ENCODE assay signal across 26 mouse cellular contexts in the genomic region with DNA sequence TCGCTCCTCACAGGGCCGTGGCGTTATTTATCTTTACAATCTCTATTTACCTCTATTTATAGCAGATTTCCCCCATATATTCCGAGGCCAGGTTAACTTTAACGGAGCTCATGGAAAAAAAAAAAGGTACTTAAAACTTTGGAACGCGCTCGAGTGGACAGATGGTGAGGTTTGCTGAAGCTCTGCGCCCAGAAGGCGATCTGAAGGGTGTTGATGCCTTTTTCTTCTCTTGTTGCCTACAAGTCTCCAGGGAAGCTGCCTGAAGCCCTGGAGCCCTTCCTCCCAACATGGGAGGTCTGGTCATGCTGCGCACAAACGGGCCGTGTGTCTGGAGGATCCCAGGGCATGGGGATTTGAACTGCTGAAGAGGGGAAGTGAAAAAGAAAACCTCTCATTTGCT.
DNase-seq lines count a peak whose midpoint lies in the region; ATAC-seq and TF ChIP-seq lines count a peak whose summit lies in the region.
"Had no signal": no experiment of that assay in that cellular context is flagged by ENCODE, and none has a peak within 500 bp of the region (broad histone marks: within the 10 kb centered on the region; RNA-seq: fewer than 3 reads in every experiment).

No protein-coding gene starts in this region.

- TF ChIP-seq CTCF in brain, embryonic 14.5 days (IDR thresholded peaks at IDR 0.05; ENCODE audit: borderline replicate concordance, extremely low read depth, insufficient read depth, insufficient read length): no peak

- no peaks in the 10 kb centered on the region for H3K9me3 ChIP-seq in forebrain, embryonic 14.5 days (replicated peaks; ENCODE audit: control insufficient read depth, low read length)
- no peaks in the 10 kb centered on the region for H3K9me3 ChIP-seq in forebrain, embryonic 12.5 days
- H3K9me3 ChIP-seq: kidney, embryonic 15.5 days; limb, embryonic 10.5 days; liver, embryonic 15.5 days; lung, embryonic 15.5 days; midbrain, embryonic 13.5 days had no signal

- ATAC-seq in forebrain, embryonic 14.5 days: peak; percentile 49; the same call in 1 of the 2 replicates
- ATAC-seq in forebrain, embryonic 12.5 days (ENCODE audit: low FRiP score): no peak
- ATAC-seq: hindbrain, postnatal 0 days; midbrain, embryonic 13.5 days had no signal

- no peak overlapping the region for H3K4me3 ChIP-seq in forebrain, embryonic 14.5 days (ENCODE audit: low read depth, low read length)
- no peak overlapping the region for H3K4me3 ChIP-seq in forebrain, embryonic 12.5 days (replicated peaks)
- H3K4me3 ChIP-seq: hindbrain, embryonic 10.5 days; kidney, embryonic 15.5 days; limb, embryonic 10.5 days; liver, embryonic 15.5 days; lung, embryonic 15.5 days; megakaryocyte, embryonic 14.5 days; midbrain, embryonic 13.5 days had no signal

- H3K4me1 ChIP-seq in forebrain, embryonic 14.5 days (ENCODE audit: control insufficient read depth, insufficient read depth, low read length): no peaks in the 10 kb centered on the region
- H3K4me1 ChIP-seq in forebrain, embryonic 12.5 days: 0 out of 2 replicates have a peak, but pooled peaks cover 5% of the 10 kb centered on the region
- H3K4me1 ChIP-seq: liver, embryonic 15.5 days; megakaryocyte, embryonic 14.5 days had no signal

- H3K27ac ChIP-seq in forebrain, embryonic 14.5 days (ENCODE audit: low read depth, low read length): no peak overlapping the region
- no peak overlapping the region for H3K27ac ChIP-seq in forebrain, embryonic 12.5 days
- H3K27ac ChIP-seq: hindbrain, postnatal 0 days; kidney, embryonic 15.5 days; limb, embryonic 10.5 days; liver, embryonic 15.5 days; lung, embryonic 15.5 days; midbrain, embryonic 13.5 days had no signal

- 57% methylated on average over 13 of the region's 13 CpGs for WGBS in forebrain, embryonic 14.5 days
- 74% methylated on average over 13 of the region's 13 CpGs for WGBS in forebrain, embryonic 12.5 days

- DNase-seq in forebrain, embryonic 14.5 days (ENCODE audit: low spot score): peak; percentile 79
- DNase-seq in layer of hippocampus, adult 8-10 months (ENCODE audit: low spot score in 2 of 2): peak; percentile 31 to 52
- no peak for DNase-seq in layer of hippocampus, postnatal 36 days
- DNase-seq in brain, embryonic 14.5 days (ENCODE audit: low read depth): peak; percentile 88
- peak; percentile 64 to 81 for DNase-seq in right cerebral cortex, postnatal 10 days (ENCODE audit: low spot score in 2 of 2)
- DNase-seq in thymus, postnatal 36 days: no peak
- DNase-seq in cerebellum, adult 9-10 months: no peak
- DNase-seq: adrenal gland, postnatal 14 days; cerebellum, postnatal 14 days; gastrocnemius, postnatal 14 days; heart, adult 11 months; kidney, adult 11 months; kidney, postnatal 36 days; lung, postnatal 36 days; spleen, adult 18-20 months; thymus, postnatal 4 days had no signal

- H3K4me2 ChIP-seq in forebrain, embryonic 14.5 days (ENCODE audit: low read length): no peak overlapping the region
- H3K4me2 ChIP-seq in forebrain, embryonic 12.5 days: no peak overlapping the region
- H3K4me2 ChIP-seq: heart, embryonic 11.5 days; kidney, embryonic 15.5 days; liver, embryonic 15.5 days; lung, embryonic 15.5 days; midbrain, embryonic 13.5 days had no signal

- no peaks in the 10 kb centered on the region for H3K36me3 ChIP-seq in forebrain, embryonic 14.5 days (ENCODE audit: control insufficient read depth, insufficient read depth, low read length)
- no peaks in the 10 kb centered on the region for H3K36me3 ChIP-seq in forebrain, embryonic 12.5 days (replicated peaks)
- H3K36me3 ChIP-seq: hindbrain, embryonic 10.5 days; kidney, embryonic 15.5 days; limb, embryonic 10.5 days; liver, embryonic 15.5 days; lung, embryonic 15.5 days; midbrain, embryonic 13.5 days had no signal

- no peak for TF ChIP-seq POLR2A in brain, embryonic 14.5 days (IDR thresholded peaks at IDR 0.05; ENCODE audit: borderline replicate concordance, extremely low read depth, insufficient read depth, insufficient read length, poor library complexity, severe bottlenecking)

- H3K27me3 ChIP-seq in forebrain, embryonic 14.5 days (replicated peaks; ENCODE audit: control insufficient read depth, insufficient read depth, low read length): no peaks in the 10 kb centered on the region
- H3K27me3 ChIP-seq in forebrain, embryonic 12.5 days: peaks cover 28% of the 10 kb centered on the region
- H3K27me3 ChIP-seq: liver, embryonic 15.5 days; lung, embryonic 15.5 days; megakaryocyte, embryonic 14.5 days had no signal

- H3K9ac ChIP-seq in forebrain, embryonic 14.5 days (ENCODE audit: low read length): no peak overlapping the region
- H3K9ac ChIP-seq in forebrain, embryonic 12.5 days: no peak overlapping the region
- H3K9ac ChIP-seq: kidney, embryonic 15.5 days; liver, embryonic 15.5 days; lung, embryonic 15.5 days; midbrain, embryonic 13.5 days had no signal

Comparison
In these comparisons a context has a peak if more than half of its experiments do, and no peak if none do; other contexts are left out.
1. DNase-seq: peak in forebrain, embryonic 14.5 days (single experiment), layer of hippocampus, adult 8-10 months (2 of 2), brain, embryonic 14.5 days (single experiment) and right cerebral cortex, postnatal 10 days (2 of 2); none in layer of hippocampus, postnatal 36 days (0 of 2), thymus, postnatal 36 days (0 of 2) and cerebellum, adult 9-10 months (single experiment).